Mouse (Mus musculus): ENCODE measurements around the gene Fancc. TPM values are rescaled to one million over a fixed set of nuclear protein-coding genes. Genes with fewer than 3 reads are reported as not detected.

Gene Fancc
- polyA plus RNA-seq, 1 experiment from 2014 or later = 21.8 TPM

DNA sequence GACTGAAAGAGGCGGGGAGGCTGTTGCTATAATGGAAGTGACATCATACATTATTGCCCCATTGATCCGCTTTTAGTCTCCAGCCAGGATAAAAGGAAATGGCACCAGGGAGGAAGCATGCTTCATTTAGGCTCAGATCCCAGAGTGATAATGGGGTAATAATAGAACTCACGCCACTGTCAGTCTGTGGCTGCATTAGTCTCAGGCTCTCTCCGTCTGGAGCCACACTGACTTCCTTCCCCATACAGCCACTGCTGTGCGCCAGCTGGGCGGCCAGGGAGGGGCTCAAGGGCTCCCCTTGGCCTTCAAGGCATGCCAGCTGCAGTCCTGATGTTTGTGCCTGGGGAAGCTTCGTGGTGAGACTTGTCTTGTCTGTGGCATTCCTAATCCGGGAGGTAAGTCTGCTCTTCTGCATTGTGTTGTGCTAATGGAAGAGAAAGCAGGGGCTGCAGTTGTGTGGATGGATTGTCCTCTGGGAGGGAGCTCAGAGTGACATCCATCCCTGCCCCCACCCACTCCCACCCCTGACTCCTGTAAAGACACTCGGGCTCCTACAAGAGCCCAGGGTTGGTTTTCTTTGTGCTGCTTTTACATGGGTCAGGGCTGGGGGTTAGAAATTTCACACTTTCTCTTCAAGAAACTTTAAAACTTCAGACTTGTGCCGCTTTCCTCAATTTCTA is 218.1 kb downstream of the Fancc start:
- 12% methylated on average over 10 of the region's 10 CpGs for WGBS
- no peaks in the 10 kb centered on the region for H3K9me3 ChIP-seq (replicated peaks; ENCODE audit: control insufficient read depth, low read length)
- peak overlapping the region; percentile 39 for H3K9ac ChIP-seq (replicated peaks; ENCODE audit: low read length)
- H3K4me1 ChIP-seq (ENCODE audit: control insufficient read depth, insufficient read depth, low read length) = peaks cover 5% of the 10 kb centered on the region; the same call in 1 of the 2 replicates
- peak overlapping the region; percentile 34 for H3K4me2 ChIP-seq (ENCODE audit: low read depth, low read length)
- peak overlapping the region; percentile 69 for H3K27ac ChIP-seq (replicated peaks; ENCODE audit: low read depth, low read length)
- H3K4me3 ChIP-seq (ENCODE audit: low read depth, low read length) = peak overlapping the region; percentile 20; the same call in 1 of the 2 replicates
- peak; percentile 71 for ATAC-seq (replicated peaks; ENCODE audit: insufficient number of reproducible peaks, low FRiP score, low TSS enrichment, low read depth)
- no peaks in the 10 kb centered on the region; the same call in 1 of the 2 replicates for H3K36me3 ChIP-seq (replicated peaks; ENCODE audit: control insufficient read depth, insufficient read depth, low read depth, low read length)
- H3K27me3 ChIP-seq (ENCODE audit: control insufficient read depth, insufficient read depth, low read length) = no peaks in the 10 kb centered on the region
- peak; percentile 64 for DNase-seq (ENCODE audit: low spot score)

DNA sequence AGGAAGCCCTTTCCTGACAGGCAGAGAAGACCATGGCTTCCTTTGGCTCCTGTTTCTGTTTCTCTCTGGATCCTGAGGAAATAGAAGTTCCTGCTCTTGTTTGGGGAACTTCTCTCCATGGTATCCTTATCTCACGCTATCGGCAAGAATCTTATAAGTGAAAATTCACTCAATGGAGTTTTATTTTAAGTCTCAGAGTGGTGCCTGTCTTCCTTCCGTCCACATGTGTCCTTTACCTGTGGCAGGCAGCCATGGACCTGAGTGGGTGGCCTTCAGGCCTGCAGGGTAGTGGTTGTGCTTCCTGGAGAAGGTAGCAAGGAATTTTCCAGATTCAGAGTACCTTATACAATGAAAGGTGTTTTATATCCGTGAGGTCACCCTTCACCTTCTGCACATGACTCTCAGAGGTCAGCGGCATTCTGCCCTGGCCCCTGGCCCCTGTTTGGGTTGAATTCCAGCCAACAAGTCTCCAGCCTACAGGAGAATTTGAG is 218.9 kb downstream of the Fancc start:
- no peaks in the 10 kb centered on the region for H3K9me3 ChIP-seq (replicated peaks; ENCODE audit: control insufficient read depth, low read length)
- H3K27ac ChIP-seq (replicated peaks; ENCODE audit: low read depth, low read length) = peak overlapping the region; percentile 69
- H3K4me1 ChIP-seq (ENCODE audit: control insufficient read depth, insufficient read depth, low read length) = peaks cover 5% of the 10 kb centered on the region; the same call in 1 of the 2 replicates
- H3K36me3 ChIP-seq (replicated peaks; ENCODE audit: control insufficient read depth, insufficient read depth, low read depth, low read length) = no peaks in the 10 kb centered on the region; the same call in 1 of the 2 replicates
- no peak for ATAC-seq (replicated peaks; ENCODE audit: insufficient number of reproducible peaks, low FRiP score, low TSS enrichment, low read depth)
- no peak for DNase-seq (ENCODE audit: low spot score)
- H3K4me3 ChIP-seq (ENCODE audit: low read depth, low read length) = no peak overlapping the region; the same call in 1 of the 2 replicates
- no peaks in the 10 kb centered on the region for H3K27me3 ChIP-seq (ENCODE audit: control insufficient read depth, insufficient read depth, low read length)
- H3K4me2 ChIP-seq (ENCODE audit: low read depth, low read length) = peak overlapping the region; percentile 19; the same call in 1 of the 2 replicates
- H3K9ac ChIP-seq (replicated peaks; ENCODE audit: low read length) = peak overlapping the region; percentile 39
- WGBS = 41% methylated on average over 5 of the region's 5 CpGs

DNA sequence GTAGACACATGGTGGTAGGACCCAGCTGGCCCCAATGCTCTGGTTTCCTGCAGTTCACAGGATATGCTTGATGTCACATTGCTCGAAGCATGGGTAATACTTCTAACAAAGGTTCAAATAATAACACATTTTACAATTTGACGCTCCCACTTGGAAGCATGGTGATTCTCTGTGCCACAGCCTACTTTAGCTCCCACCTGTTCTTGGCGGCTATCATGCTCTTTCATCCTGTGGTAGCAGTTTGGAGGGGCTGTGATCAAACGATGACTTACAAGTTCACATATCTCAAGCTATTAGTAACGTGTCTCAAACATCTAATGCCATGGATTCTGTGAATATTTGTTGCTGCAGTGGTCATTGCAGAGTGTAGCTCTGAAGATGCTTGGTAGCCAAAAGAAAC is 219.8 kb downstream of the Fancc start:
- H3K27me3 ChIP-seq (ENCODE audit: control insufficient read depth, insufficient read depth, low read length) = no peaks in the 10 kb centered on the region
- peaks cover 5% of the 10 kb centered on the region for H3K4me1 ChIP-seq (ENCODE audit: control insufficient read depth, insufficient read depth, low read length)
- WGBS = 67% methylated on average over 5 of the region's 5 CpGs
- peak overlapping the region; percentile 69; the same call in 1 of the 2 replicates for H3K27ac ChIP-seq (replicated peaks; ENCODE audit: low read depth, low read length)
- ATAC-seq (replicated peaks; ENCODE audit: insufficient number of reproducible peaks, low FRiP score, low TSS enrichment, low read depth) (no peak), DNase-seq (ENCODE audit: low spot score) (no peak)
- H3K9ac ChIP-seq (replicated peaks; ENCODE audit: low read length) = no peak overlapping the region
- H3K36me3 ChIP-seq (replicated peaks; ENCODE audit: control insufficient read depth, insufficient read depth, low read depth, low read length) = no peaks in the 10 kb centered on the region; the same call in 1 of the 2 replicates
- no peaks in the 10 kb centered on the region for H3K9me3 ChIP-seq (replicated peaks; ENCODE audit: control insufficient read depth, low read length)
- H3K4me2 ChIP-seq (ENCODE audit: low read depth, low read length) = no peak overlapping the region
- H3K4me3 ChIP-seq (ENCODE audit: low read depth, low read length) = no peak overlapping the region

DNA sequence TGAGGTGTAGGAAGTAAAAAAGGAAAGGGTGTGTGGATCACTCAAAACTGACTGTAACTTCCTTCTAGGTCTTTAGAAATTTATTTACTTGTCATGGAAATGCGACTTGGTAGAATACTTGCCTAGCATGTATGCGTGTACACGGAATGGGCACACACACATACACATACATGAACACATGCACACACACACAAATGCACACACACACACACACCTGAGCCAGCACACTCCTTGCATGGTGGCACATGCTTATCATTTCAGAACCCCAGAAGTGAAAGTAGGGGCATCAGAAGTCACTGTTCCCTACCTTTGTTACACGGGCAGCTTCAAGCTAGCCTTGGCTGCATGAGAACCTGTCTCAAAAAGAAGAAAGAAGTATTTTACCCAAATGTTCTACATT is 220.7 kb downstream of the Fancc start:
- Histone ChIP-seq H3K4me1 (ENCODE audit: control insufficient read depth, insufficient read depth, low read length) (peaks cover 9% of the 10 kb centered on the region), H3K9me3 (replicated peaks; ENCODE audit: control insufficient read depth, low read length) (no peaks in the 10 kb centered on the region), H3K4me3 (ENCODE audit: low read depth, low read length) (peak overlapping the region; percentile 2; the same call in 1 of the 2 replicates), H3K4me2 (ENCODE audit: low read depth, low read length) (no peak overlapping the region), H3K27me3 (ENCODE audit: control insufficient read depth, insufficient read depth, low read length) (no peaks in the 10 kb centered on the region), H3K36me3 (replicated peaks; ENCODE audit: control insufficient read depth, insufficient read depth, low read depth, low read length) (no peaks in the 10 kb centered on the region), H3K27ac (replicated peaks; ENCODE audit: low read depth, low read length) (no peak overlapping the region), H3K9ac (replicated peaks; ENCODE audit: low read length) (no peak overlapping the region)
- ATAC-seq (replicated peaks; ENCODE audit: insufficient number of reproducible peaks, low FRiP score, low TSS enrichment, low read depth) (no peak), DNase-seq (ENCODE audit: low spot score) (no peak)
- WGBS = 91% methylated on average over 4 of the region's 4 CpGs

DNA sequence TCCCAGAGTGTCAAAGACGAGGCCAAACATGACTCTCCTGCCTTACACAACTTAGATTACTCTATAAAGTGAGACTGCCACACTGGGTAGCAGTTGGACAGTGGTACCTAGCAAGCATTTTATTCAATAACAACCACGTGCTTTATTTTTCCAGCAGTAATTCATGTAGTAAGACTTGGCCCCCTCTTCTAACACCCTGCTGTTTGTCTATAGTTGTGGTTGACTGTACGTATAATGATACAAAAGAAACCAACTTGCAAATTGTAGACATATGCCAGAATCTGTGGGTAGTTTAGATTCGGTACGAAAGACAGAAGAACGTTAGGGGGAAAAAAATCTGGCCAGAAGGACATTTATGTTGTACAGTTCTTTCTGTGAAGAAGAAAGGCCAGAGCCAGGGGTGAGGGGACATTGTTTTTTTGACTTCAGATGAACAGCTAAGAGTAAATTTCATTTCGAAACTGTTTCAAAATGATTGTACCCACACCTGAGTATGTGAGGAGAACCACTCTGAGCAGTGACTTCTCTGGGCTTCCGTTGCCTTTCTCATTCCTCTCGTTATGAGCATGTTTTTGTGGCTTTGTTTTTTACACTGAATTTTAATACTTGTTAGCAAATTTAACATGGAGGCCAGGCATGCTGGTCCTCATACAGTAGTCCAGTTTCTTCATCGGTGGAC is 222.5 kb downstream of the Fancc start:
- peak overlapping the region; percentile 25 for H3K4me2 ChIP-seq (ENCODE audit: low read depth, low read length)
- peak overlapping the region; percentile 28 for H3K4me3 ChIP-seq (ENCODE audit: low read depth, low read length)

DNA sequence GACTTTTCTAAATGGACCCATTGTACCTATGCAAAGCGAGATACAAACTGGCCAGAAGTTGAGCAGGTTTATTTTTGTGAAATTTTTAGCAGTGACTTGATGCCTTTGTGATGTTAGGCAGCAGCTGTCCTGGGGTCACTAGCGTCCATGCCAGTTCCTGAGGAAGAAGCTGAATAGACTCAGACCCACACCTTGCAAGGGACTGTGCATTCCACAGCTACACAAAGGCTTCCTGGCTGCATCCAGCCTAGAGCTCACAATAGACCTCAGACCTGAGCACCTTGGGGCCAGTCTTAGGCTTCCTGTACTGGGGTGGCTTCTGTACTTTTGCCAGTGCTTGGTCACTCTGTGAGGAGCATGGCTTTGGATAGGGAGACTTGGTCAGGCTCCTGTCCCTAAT is 223.2 kb downstream of the Fancc start:
- DNase-seq (ENCODE audit: low spot score) = no peak
- Histone ChIP-seq H3K9ac (replicated peaks; ENCODE audit: low read length) (peak overlapping the region; percentile 60), H3K4me2 (ENCODE audit: low read depth, low read length) (peak overlapping the region; percentile 25), H3K27me3 (ENCODE audit: control insufficient read depth, insufficient read depth, low read length) (no peaks in the 10 kb centered on the region), H3K4me3 (ENCODE audit: low read depth, low read length) (peak overlapping the region; percentile 28), H3K4me1 (ENCODE audit: control insufficient read depth, insufficient read depth, low read length) (peaks cover 9% of the 10 kb centered on the region), H3K36me3 (replicated peaks; ENCODE audit: control insufficient read depth, insufficient read depth, low read depth, low read length) (no peaks in the 10 kb centered on the region), H3K27ac (replicated peaks; ENCODE audit: low read depth, low read length) (0 out of 2 replicates have a peak overlapping the region, but pooled peaks have one; percentile 44), H3K9me3 (replicated peaks; ENCODE audit: control insufficient read depth, low read length) (no peaks in the 10 kb centered on the region)
- no peak for ATAC-seq (replicated peaks; ENCODE audit: insufficient number of reproducible peaks, low FRiP score, low TSS enrichment, low read depth)
- 32% methylated on average over 2 of the region's 2 CpGs for WGBS

More for the DNA sequence above, 222.5 kb downstream of the Fancc start:
- no peak overlapping the region for H3K9ac ChIP-seq (replicated peaks; ENCODE audit: low read length)
- H3K9me3 ChIP-seq (replicated peaks; ENCODE audit: control insufficient read depth, low read length) = no peaks in the 10 kb centered on the region
- no peak overlapping the region for H3K27ac ChIP-seq (replicated peaks; ENCODE audit: low read depth, low read length)
- H3K27me3 ChIP-seq (ENCODE audit: control insufficient read depth, insufficient read depth, low read length) = no peaks in the 10 kb centered on the region
- no peaks in the 10 kb centered on the region for H3K36me3 ChIP-seq (replicated peaks; ENCODE audit: control insufficient read depth, insufficient read depth, low read depth, low read length)
- ATAC-seq (replicated peaks; ENCODE audit: insufficient number of reproducible peaks, low FRiP score, low TSS enrichment, low read depth) (no peak), DNase-seq (ENCODE audit: low spot score) (no peak)
- WGBS = 76% methylated on average over 10 of the region's 10 CpGs
- peaks cover 11% of the 10 kb centered on the region for H3K4me1 ChIP-seq (ENCODE audit: control insufficient read depth, insufficient read depth, low read length)

DNA sequence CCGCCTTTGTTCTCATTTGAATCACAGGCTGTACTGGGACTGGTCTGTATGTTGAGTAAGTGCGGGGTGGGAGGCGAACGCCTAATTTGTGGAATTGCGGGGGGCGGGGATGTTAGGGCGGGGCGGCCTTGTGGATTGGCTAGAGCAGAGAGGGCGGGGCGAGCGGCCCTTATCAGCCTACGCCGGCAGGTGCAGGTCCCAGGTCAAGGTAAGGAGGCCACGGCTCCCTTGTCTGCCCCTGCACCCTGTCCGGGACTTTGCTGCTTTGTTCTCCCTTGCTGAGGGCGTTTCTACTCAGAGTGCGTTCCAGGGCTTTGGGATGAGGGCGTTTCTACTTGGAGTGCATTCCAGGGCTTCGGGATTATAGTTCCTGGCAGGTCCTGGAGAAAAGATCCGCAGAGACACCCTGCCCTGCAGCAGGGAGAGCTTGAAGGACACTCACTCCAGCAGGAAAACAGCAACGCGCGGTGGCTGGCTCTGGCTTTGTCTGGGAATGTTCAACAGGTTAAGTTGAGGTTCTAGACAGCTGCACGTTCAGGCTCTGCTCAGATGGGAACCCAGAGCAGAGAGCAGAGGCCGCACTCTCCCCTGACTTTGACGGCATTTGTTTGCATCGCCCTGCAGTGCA is 224.4 kb downstream of the Fancc start:
- peaks cover 6% of the 10 kb centered on the region for H3K4me1 ChIP-seq (ENCODE audit: control insufficient read depth, insufficient read depth, low read length)
- no peaks in the 10 kb centered on the region for H3K27me3 ChIP-seq (ENCODE audit: control insufficient read depth, insufficient read depth, low read length)
- DNase-seq (ENCODE audit: low spot score) (peak; percentile 83), ATAC-seq (replicated peaks; ENCODE audit: insufficient number of reproducible peaks, low FRiP score, low TSS enrichment, low read depth) (peak; percentile 90)
- peak overlapping the region; percentile 53 for H3K9ac ChIP-seq (replicated peaks; ENCODE audit: low read length)
- no peaks in the 10 kb centered on the region for H3K36me3 ChIP-seq (replicated peaks; ENCODE audit: control insufficient read depth, insufficient read depth, low read depth, low read length)
- peak overlapping the region; percentile 58 for H3K4me2 ChIP-seq (ENCODE audit: low read depth, low read length)
- under 1% methylated on average over 23 of the region's 27 CpGs for WGBS
- H3K4me3 ChIP-seq (ENCODE audit: low read depth, low read length) = peak overlapping the region; percentile 43
- H3K9me3 ChIP-seq (replicated peaks; ENCODE audit: control insufficient read depth, low read length) = no peaks in the 10 kb centered on the region
- peak overlapping the region; percentile 60 for H3K27ac ChIP-seq (replicated peaks; ENCODE audit: low read depth, low read length)

All from embryonic facial prominence, embryonic 11.5 days (tissue).